Mouse (Mus musculus) macrophage (primary cell): Measurements from ENCODE around the gene Gm21987. TPM values are rescaled to one million over a fixed set of nuclear protein-coding genes. Genes with fewer than 3 reads are reported as not detected.

Source experiments
- H3K27ac ChIP-seq: fragments of 350-480 bp; formaldehyde crosslinking; 2 replicates; pipeline ENCODE4 v1.9.0; 2021
- H3K36me3 ChIP-seq: fragments of 350-480 bp; formaldehyde crosslinking; 2 replicates; pipeline ENCODE4 v1.9.0; 2021; ENCODE audit errors: inconsistent target
- H3K4me3 ChIP-seq: fragments of 350-480 bp; formaldehyde crosslinking; 2 replicates; pipeline ENCODE4 v1.9.0; 2021; ENCODE audit errors: inconsistent target
- H3K79me2 ChIP-seq: fragments of 350-480 bp; formaldehyde crosslinking; 2 replicates; pipeline ENCODE4 v1.9.0; 2021; ENCODE audit errors: inconsistent target
- WGBS: methylation state at CpG from one replicate; pipeline ENCODE4 v1.1.7; 2026; ENCODE audit warnings: inconsistent platforms; ENCODE audit not compliant: missing documents; 5-methylcytosine and 5-hydroxymethylcytosine counted together
- polyA plus RNA-seq: library from polyadenylated mRNA; stranded (reverse); fragments of 250-400 nt; gene quantifications from 3 replicates; pipeline ENCODE4 v1.2.4, GENCODE M21; 2018; ENCODE audit warnings: inconsistent platforms

Gene Gm21987
- polyA plus RNA-seq, 1 experiment from 2014 or later: not detected

- Histone ChIP-seq H3K27ac (no peak overlapping the region), H3K4me3 (no peak overlapping the region)
- WGBS: 88% methylated on average over 4 of the region's 4 CpGs
These were observed 26.0 kb downstream of the Gm21987 start for GRCm38 (mm10) chr16:38372876-38373275.

GRCm38 (mm10) chr16:38373439-38373838 is 26.6 kb downstream of the Gm21987 start:
- 93% methylated on average over 10 of the region's 10 CpGs for WGBS
- Histone ChIP-seq H3K27ac (no peak overlapping the region), H3K79me2 (no peaks in the 10 kb centered on the region), H3K4me3 (no peak overlapping the region), H3K36me3 (no peaks in the 10 kb centered on the region)

More at GRCm38 (mm10) chr16:38372876-38373275, 26.0 kb downstream of the Gm21987 start:
- H3K79me2 ChIP-seq: no peaks in the 10 kb centered on the region
- no peaks in the 10 kb centered on the region for H3K36me3 ChIP-seq

- no peaks in the 10 kb centered on the region for H3K36me3 ChIP-seq
- 92% methylated on average over 16 of the region's 16 CpGs for WGBS
- H3K79me2 ChIP-seq: no peaks in the 10 kb centered on the region
- H3K4me3 ChIP-seq: no peak overlapping the region
- no peak overlapping the region for H3K27ac ChIP-seq
These were observed 27.1 kb downstream of the Gm21987 start for GRCm38 (mm10) chr16:38373941-38374340.

GRCm38 (mm10) chr16:38374379-38375140 is 27.7 kb downstream of the Gm21987 start:
- Histone ChIP-seq H3K4me3 (no peak overlapping the region), H3K36me3 (no peaks in the 10 kb centered on the region), H3K27ac (no peak overlapping the region), H3K79me2 (no peaks in the 10 kb centered on the region)
- WGBS: 87% methylated on average over 10 of the region's 10 CpGs

- no peak overlapping the region for H3K4me3 ChIP-seq
These were observed 28.3 kb downstream of the Gm21987 start for GRCm38 (mm10) chr16:38375182-38375581.

GRCm38 (mm10) chr16:38376163-38376840 is 29.5 kb downstream of the Gm21987 start:
- Histone ChIP-seq H3K4me3 (peak overlapping the region; percentile 38), H3K79me2 (no peaks in the 10 kb centered on the region), H3K27ac (peak overlapping the region; percentile 48), H3K36me3 (no peaks in the 10 kb centered on the region)
- WGBS: 18% methylated on average over 11 of the region's 17 CpGs

More at GRCm38 (mm10) chr16:38375182-38375581, 28.3 kb downstream of the Gm21987 start:
- WGBS: 86% methylated on average over 7 of the region's 7 CpGs
- Histone ChIP-seq H3K27ac (no peak overlapping the region), H3K36me3 (no peaks in the 10 kb centered on the region), H3K79me2 (no peaks in the 10 kb centered on the region)

GRCm38 (mm10) chr16:38376841-38377249 is 30.0 kb downstream of the Gm21987 start:
- peak overlapping the region; percentile 38 for H3K4me3 ChIP-seq
- WGBS: 21% methylated on average over 8 of the region's 8 CpGs
- no peaks in the 10 kb centered on the region for H3K79me2 ChIP-seq
- H3K27ac ChIP-seq: peak overlapping the region; percentile 48
- no peaks in the 10 kb centered on the region for H3K36me3 ChIP-seq

- Histone ChIP-seq H3K79me2 (no peaks in the 10 kb centered on the region), H3K4me3 (no peak overlapping the region), H3K36me3 (no peaks in the 10 kb centered on the region), H3K27ac (no peak overlapping the region)
- 97% methylated on average over 6 of the region's 6 CpGs for WGBS
These were observed 30.7 kb downstream of the Gm21987 start for GRCm38 (mm10) chr16:38377546-38377945.

- H3K36me3 ChIP-seq: no peaks in the 10 kb centered on the region
- H3K79me2 ChIP-seq: no peaks in the 10 kb centered on the region
- no peak overlapping the region for H3K4me3 ChIP-seq
- WGBS: 95% methylated on average over 6 of the region's 6 CpGs
- no peak overlapping the region for H3K27ac ChIP-seq
These were observed 31.8 kb downstream of the Gm21987 start for GRCm38 (mm10) chr16:38378591-38378990.

- 64% methylated on average over 6 of the region's 6 CpGs for WGBS
- Histone ChIP-seq H3K27ac (no peak overlapping the region), H3K36me3 (no peaks in the 10 kb centered on the region), H3K4me3 (no peak overlapping the region), H3K79me2 (no peaks in the 10 kb centered on the region)
These were observed 32.2 kb downstream of the Gm21987 start for GRCm38 (mm10) chr16:38379088-38379487.

GRCm38 (mm10) chr16:38379493-38379892 is 32.7 kb downstream of the Gm21987 start:
- H3K36me3 ChIP-seq: no peaks in the 10 kb centered on the region
- 84% methylated on average over 3 of the region's 3 CpGs for WGBS
- no peak overlapping the region for H3K4me3 ChIP-seq
- no peak overlapping the region for H3K27ac ChIP-seq
- no peaks in the 10 kb centered on the region for H3K79me2 ChIP-seq

GRCm38 (mm10) chr16:38379926-38380325 is 33.1 kb downstream of the Gm21987 start:
- Histone ChIP-seq H3K27ac (no peak overlapping the region), H3K79me2 (no peaks in the 10 kb centered on the region), H3K36me3 (no peaks in the 10 kb centered on the region), H3K4me3 (no peak overlapping the region)
- WGBS: no CpG with 5 or more reads among the region's 3 CpGs

- Histone ChIP-seq H3K27ac (no peak overlapping the region), H3K4me3 (no peak overlapping the region), H3K36me3 (no peaks in the 10 kb centered on the region), H3K79me2 (no peaks in the 10 kb centered on the region)
- WGBS: 96% methylated on average over 2 of the region's 2 CpGs
These were observed 36.8 kb downstream of the Gm21987 start for GRCm38 (mm10) chr16:38383683-38384082.

- Histone ChIP-seq H3K4me3 (no peak overlapping the region), H3K79me2 (no peaks in the 10 kb centered on the region), H3K27ac (no peak overlapping the region), H3K36me3 (no peaks in the 10 kb centered on the region)
- WGBS: 78% methylated on average over 6 of the region's 6 CpGs
These were observed 38.4 kb downstream of the Gm21987 start for GRCm38 (mm10) chr16:38385184-38385634.

- Histone ChIP-seq H3K27ac (no peak overlapping the region), H3K4me3 (no peak overlapping the region)
These were observed 38.9 kb downstream of the Gm21987 start for GRCm38 (mm10) chr16:38385700-38386099.

More at GRCm38 (mm10) chr16:38385700-38386099, 38.9 kb downstream of the Gm21987 start:
- no peaks in the 10 kb centered on the region for H3K79me2 ChIP-seq
- 66% methylated on average over 4 of the region's 4 CpGs for WGBS
- H3K36me3 ChIP-seq: no peaks in the 10 kb centered on the region
